Mouse (Mus musculus) midbrain, embryonic 16.5 days (tissue): ENCODE results near the gene Xk. TPM values are rescaled to one million over a fixed set of nuclear protein-coding genes. Genes with fewer than 3 reads are reported as not detected.
"Not testable (repeated sequence)": the region's sequence is repeated elsewhere in the genome, so short reads cannot be mapped to it uniquely, and the experiment has no call there.

Experiments used
- ATAC-seq: fragments of 200-750 bp; cut with Nextera tagmentation; 2 replicates; pipeline ENCODE4 v1.8.0; 2017; ENCODE audit warnings: moderate TSS enrichment
- H3K27ac ChIP-seq: fragments of 300-500 bp; sonication (generic); 2 replicates; pipeline ENCODE4 v1.5.1; 2014; ENCODE audit warnings: mild to moderate bottlenecking, low read length, mixed read lengths
- H3K27me3 ChIP-seq: fragments of 300-500 bp; sonication (generic); 2 replicates; pipeline ENCODE4 v1.6.1; 2014; ENCODE audit warnings: low read depth, low read length, mixed read lengths; ENCODE audit not compliant: control insufficient read depth, insufficient read depth
- H3K36me3 ChIP-seq: fragments of 300-500 bp; sonication (generic); 2 replicates; pipeline ENCODE4 v1.6.1; 2014; ENCODE audit warnings: mild to moderate bottlenecking, low read length, moderate library complexity, mixed read lengths; ENCODE audit not compliant: control insufficient read depth, insufficient read depth
- H3K4me1 ChIP-seq: fragments of 300-500 bp; sonication (generic); 2 replicates; pipeline ENCODE4 v1.6.1; 2014; ENCODE audit warnings: mild to moderate bottlenecking, low read length, mixed read lengths; ENCODE audit not compliant: control insufficient read depth, insufficient read depth
- H3K4me2 ChIP-seq: fragments of 300-500 bp; sonication (generic); 2 replicates; pipeline ENCODE4 v1.6.1; 2014; ENCODE audit warnings: mild to moderate bottlenecking, low read length, mixed read lengths
- H3K4me3 ChIP-seq: fragments of 300-500 bp; sonication (generic); 2 replicates; pipeline ENCODE4 v1.5.1; 2014; ENCODE audit warnings: low read depth, mild to moderate bottlenecking, low read length, moderate library complexity, mixed read lengths
- H3K9ac ChIP-seq: fragments of 300-500 bp; sonication (generic); 2 replicates; pipeline ENCODE4 v1.6.1; 2014; ENCODE audit warnings: low read depth, low read length, mixed read lengths
- H3K9me3 ChIP-seq: fragments of 300-500 bp; sonication (generic); replicated peaks from 2 replicates; pipeline ENCODE4 v1.6.1; 2014; ENCODE audit warnings: mild to moderate bottlenecking, low read length, mixed read lengths; ENCODE audit not compliant: control insufficient read depth, poor library complexity, severe bottlenecking
- WGBS: fragments of 180-500 bp; shearing (Covaris S2); extraction: QIAGEN DNeasy Blood & Tissue Kit; methylation state at CpG from one replicate; pipeline ENCODE4 v1.1.7; 2014; 5-methylcytosine and 5-hydroxymethylcytosine counted together
- polyA plus RNA-seq: library from polyadenylated mRNA; unstranded; fragments of >200 nt; fragmentation: Nextera tagmentation; extraction: Ambion mirVana; gene quantifications from 2 replicates; pipeline ENCODE4 v1.2.1, GENCODE M21; 2015

The Xk gene
- polyA plus RNA-seq, 1 experiment from 2014 or later: 5.4 TPM

- H3K9me3 ChIP-seq: no peaks in the 10 kb centered on the region
- H3K4me1 ChIP-seq: no peaks in the 10 kb centered on the region
- 88% methylated on average over 5 of the region's 5 CpGs for WGBS
- ATAC-seq: no peak
- H3K9ac ChIP-seq: no peak overlapping the region
- H3K27ac ChIP-seq: no peak overlapping the region
- no peak overlapping the region for H3K4me2 ChIP-seq
- H3K4me3 ChIP-seq: no peak overlapping the region
- no peaks in the 10 kb centered on the region for H3K27me3 ChIP-seq
- H3K36me3 ChIP-seq: no peaks in the 10 kb centered on the region
Observed at GRCm38 (mm10) chrX:9298413-9298864, 25.9 kb downstream of the Xk start.

- no peaks in the 10 kb centered on the region for H3K36me3 ChIP-seq
- H3K9ac ChIP-seq: no peak overlapping the region
- no peak overlapping the region for H3K27ac ChIP-seq
- ATAC-seq: no peak
- H3K27me3 ChIP-seq: no peaks in the 10 kb centered on the region
- WGBS: 91% methylated on average over 5 of the region's 5 CpGs
- no peaks in the 10 kb centered on the region for H3K9me3 ChIP-seq
- H3K4me2 ChIP-seq: no peak overlapping the region
- no peaks in the 10 kb centered on the region for H3K4me1 ChIP-seq
- H3K4me3 ChIP-seq: no peak overlapping the region
Observed at GRCm38 (mm10) chrX:9302791-9303190, 30.2 kb downstream of the Xk start.

GRCm38 (mm10) chrX:9303455-9303854 is 30.9 kb downstream of the Xk start:
- 65% methylated on average over 1 of the region's 1 CpGs for WGBS
- Histone ChIP-seq H3K4me3 (no peak overlapping the region), H3K4me2 (no peak overlapping the region), H3K36me3 (no peaks in the 10 kb centered on the region), H3K9ac (no peak overlapping the region), H3K27me3 (no peaks in the 10 kb centered on the region), H3K9me3 (no peaks in the 10 kb centered on the region), H3K27ac (no peak overlapping the region), H3K4me1 (no peaks in the 10 kb centered on the region)
- ATAC-seq: no peak

GRCm38 (mm10) chrX:9316457-9316856 is 43.9 kb downstream of the Xk start:
- H3K27ac ChIP-seq, H3K4me2 ChIP-seq, H3K9ac ChIP-seq, ATAC-seq, H3K27me3 ChIP-seq, H3K4me3 ChIP-seq, H3K9me3 ChIP-seq, H3K4me1 ChIP-seq, H3K36me3 ChIP-seq: not testable (repeated sequence)

- H3K36me3 ChIP-seq, ATAC-seq, H3K27ac ChIP-seq, H3K4me3 ChIP-seq, H3K9ac ChIP-seq, H3K27me3 ChIP-seq, H3K4me2 ChIP-seq, H3K4me1 ChIP-seq, H3K9me3 ChIP-seq: not testable (repeated sequence)
- WGBS: 90% methylated on average over 24 of the region's 26 CpGs
Observed at GRCm38 (mm10) chrX:9327954-9328353, 55.4 kb downstream of the Xk start.

- not testable (repeated sequence) for H3K27me3 ChIP-seq, H3K4me1 ChIP-seq, H3K4me2 ChIP-seq, ATAC-seq, H3K9me3 ChIP-seq, H3K4me3 ChIP-seq, H3K36me3 ChIP-seq, H3K27ac ChIP-seq, H3K9ac ChIP-seq
- 92% methylated on average over 12 of the region's 12 CpGs for WGBS
Observed at GRCm38 (mm10) chrX:9332366-9332962, 59.9 kb downstream of the Xk start.

GRCm38 (mm10) chrX:9333035-9333434 is 60.5 kb downstream of the Xk start:
- H3K4me3 ChIP-seq, H3K9ac ChIP-seq, H3K27ac ChIP-seq, H3K9me3 ChIP-seq, H3K4me2 ChIP-seq, H3K36me3 ChIP-seq, H3K4me1 ChIP-seq, ATAC-seq, H3K27me3 ChIP-seq: not testable (repeated sequence)
- WGBS: 64% methylated on average over 2 of the region's 2 CpGs

GRCm38 (mm10) chrX:9334996-9335395 is 62.4 kb downstream of the Xk start:
- H3K36me3 ChIP-seq, H3K4me1 ChIP-seq, H3K4me2 ChIP-seq, ATAC-seq, H3K9ac ChIP-seq, H3K27ac ChIP-seq, H3K4me3 ChIP-seq, H3K27me3 ChIP-seq, H3K9me3 ChIP-seq: not testable (repeated sequence)
- 69% methylated on average over 1 of the region's 1 CpGs for WGBS

- not testable (repeated sequence) for H3K9ac ChIP-seq, H3K27me3 ChIP-seq, H3K9me3 ChIP-seq, ATAC-seq, H3K4me1 ChIP-seq, H3K4me2 ChIP-seq, H3K4me3 ChIP-seq, H3K27ac ChIP-seq, H3K36me3 ChIP-seq
- no CpG with 5 or more reads among the region's 2 CpGs for WGBS
Observed at GRCm38 (mm10) chrX:9350327-9350726, 77.8 kb downstream of the Xk start, which contains the start of gene H2al1k. Gene H2al1k (plus strand): TSS chrX:9350627.
